Mouse (Mus musculus): ENCODE measurements at regions not wholly inside any gene's neighbourhood (a gene's known extent, or its start where the extent isn't known, plus 50 kb on each side); places are given as distances from the start of the nearest gene placed in this dataset.

GRCm38 (mm10) chr11:19333908-19334487 lies 315.2 kb upstream of the Meis1 start:
- H3K9me3 ChIP-seq (ENCODE audit: control insufficient read depth, insufficient read depth, low read depth, low read length): no peaks in the 10 kb centered on the region
- no peak overlapping the region for H3K27ac ChIP-seq (ENCODE audit: insufficient read depth, low read depth, low read length, poor library complexity, severe bottlenecking)
- no peak overlapping the region for H3K4me3 ChIP-seq (ENCODE audit: insufficient read depth in 1 of 2, low read depth in 1 of 2, low read length in 2 of 2, poor library complexity in 1 of 2, severe bottlenecking in 1 of 2)
- H3K9ac ChIP-seq (ENCODE audit: insufficient read depth, low read depth, low read length, poor library complexity, severe bottlenecking): no peak overlapping the region
- in situ Hi-C loops (cut with MboI; ENCODE audit: low sequenced_read_pairs in 2 of 2, unreplicated experiment in 2 of 2): no loop called here
- DNase-seq (ENCODE audit: low read depth, low spot score): no peak
- no peak for TF ChIP-seq HCFC1 (IDR thresholded peaks at IDR 0.05; ENCODE audit: borderline replicate concordance, insufficient read depth, low read length)
- TF ChIP-seq ZNF384 (IDR thresholded peaks at IDR 0.05; ENCODE audit: low read depth, low read length): no peak
- TF ChIP-seq MAFK (IDR thresholded peaks at IDR 0.05; ENCODE audit: insufficient read depth, low read depth, low read length): no peak
- no peak for TF ChIP-seq CHD2 (IDR thresholded peaks at IDR 0.05; ENCODE audit: low read depth, low read length)
- TF ChIP-seq ZC3H11A (IDR thresholded peaks at IDR 0.05; ENCODE audit: borderline replicate concordance, low read depth, low read length): no peak
- 0 out of 4 replicates have a peak, but pooled peaks cover 0 to 2% of the 10 kb centered on the region in 2 experiments for H3K4me1 ChIP-seq (ENCODE audit: control insufficient read depth in 2 of 2, insufficient read depth in 2 of 2, low read length in 2 of 2, poor library complexity in 1 of 2)
- no peaks in the 10 kb centered on the region for H3K36me3 ChIP-seq (ENCODE audit: control insufficient read depth, insufficient read depth, low read length, poor library complexity, severe bottlenecking)

DNA sequence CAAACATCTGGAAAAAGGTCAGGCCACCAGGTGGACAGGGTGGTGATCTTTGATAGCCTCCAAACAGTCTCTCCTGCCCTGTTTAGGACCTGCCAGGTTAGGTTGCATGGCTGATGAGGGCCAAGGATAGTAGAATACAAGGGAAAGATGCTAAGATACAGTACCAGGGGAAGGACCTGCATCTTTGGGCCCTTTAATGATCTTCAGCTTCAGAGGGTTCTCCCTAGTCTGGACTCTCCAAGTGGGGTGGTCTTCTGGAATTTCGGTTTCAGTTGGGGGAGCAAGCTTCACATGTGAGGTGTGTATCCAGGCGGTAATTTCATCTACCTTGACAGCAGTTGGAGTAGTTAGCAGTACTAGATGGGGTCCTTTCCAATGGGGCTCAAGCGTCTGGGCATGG lies 316.6 kb upstream of the Meis1 start:
- Histone ChIP-seq H3K9me3 (ENCODE audit: control insufficient read depth, insufficient read depth, low read depth, low read length) (no peaks in the 10 kb centered on the region), H3K4me3 (ENCODE audit: insufficient read depth in 1 of 2, low read depth in 1 of 2, low read length in 2 of 2, poor library complexity in 1 of 2, severe bottlenecking in 1 of 2) (no peak overlapping the region), H3K9ac (ENCODE audit: insufficient read depth, low read depth, low read length, poor library complexity, severe bottlenecking) (no peak overlapping the region), H3K4me1 (ENCODE audit: control insufficient read depth in 2 of 2, insufficient read depth in 2 of 2, low read length in 2 of 2, poor library complexity in 1 of 2) (no peaks in the 10 kb centered on the region), H3K27ac (ENCODE audit: insufficient read depth, low read depth, low read length, poor library complexity, severe bottlenecking) (no peak overlapping the region), H3K36me3 (ENCODE audit: control insufficient read depth, insufficient read depth, low read length, poor library complexity, severe bottlenecking) (no peaks in the 10 kb centered on the region)
- TF ChIP-seq MAFK (IDR thresholded peaks at IDR 0.05; ENCODE audit: insufficient read depth, low read depth, low read length): no peak
- no peak for TF ChIP-seq ZC3H11A (IDR thresholded peaks at IDR 0.05; ENCODE audit: borderline replicate concordance, low read depth, low read length)
- no peak for TF ChIP-seq HCFC1 (IDR thresholded peaks at IDR 0.05; ENCODE audit: borderline replicate concordance, insufficient read depth, low read length)
- no peak for DNase-seq (ENCODE audit: low read depth, low spot score)
- in situ Hi-C loops (cut with MboI; ENCODE audit: low sequenced_read_pairs in 2 of 2, unreplicated experiment in 2 of 2): no loop called here

DNA sequence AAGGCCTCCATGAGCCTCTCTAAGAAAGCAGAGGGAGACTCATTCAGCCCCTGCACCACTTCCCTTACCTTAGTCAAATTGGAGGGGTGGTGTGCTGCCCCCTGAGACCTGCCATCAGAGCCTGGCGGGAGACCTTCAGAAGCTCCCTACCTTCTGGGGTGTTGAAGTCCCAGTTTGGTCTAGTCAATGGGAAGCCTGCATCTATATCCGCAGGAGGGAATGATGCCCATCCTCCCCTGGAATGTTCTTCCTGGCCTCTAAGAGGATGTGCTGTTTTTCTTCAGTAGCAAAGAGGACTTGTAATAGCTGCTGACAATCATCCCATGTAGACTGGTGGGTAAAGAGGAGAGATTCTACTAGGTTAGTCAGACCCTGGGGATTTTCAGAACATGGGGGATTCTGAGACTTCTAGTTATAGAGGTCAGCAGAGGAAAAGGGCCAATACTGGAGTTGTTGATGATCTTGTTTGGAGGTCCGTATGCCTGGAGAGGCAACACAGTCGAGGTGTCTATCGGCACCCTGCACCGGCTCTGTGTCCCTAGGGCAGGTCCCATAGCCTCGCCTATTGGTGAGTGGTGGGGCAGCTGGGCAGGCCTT lies 321.0 kb upstream of the Meis1 start:
- no peak for DNase-seq (ENCODE audit: low read depth, low spot score)
- TF ChIP-seq CHD2 (IDR thresholded peaks at IDR 0.05; ENCODE audit: low read depth, low read length) (no peak), HCFC1 (IDR thresholded peaks at IDR 0.05; ENCODE audit: borderline replicate concordance, insufficient read depth, low read length) (no peak), ZC3H11A (IDR thresholded peaks at IDR 0.05; ENCODE audit: borderline replicate concordance, low read depth, low read length) (no peak), ZNF384 (IDR thresholded peaks at IDR 0.05; ENCODE audit: low read depth, low read length) (no peak), MAFK (IDR thresholded peaks at IDR 0.05; ENCODE audit: insufficient read depth, low read depth, low read length) (no peak)
- Histone ChIP-seq H3K9ac (ENCODE audit: insufficient read depth, low read depth, low read length, poor library complexity, severe bottlenecking) (no peak overlapping the region), H3K4me1 (ENCODE audit: control insufficient read depth in 2 of 2, insufficient read depth in 2 of 2, low read length in 2 of 2, poor library complexity in 1 of 2) (no peaks in the 10 kb centered on the region), H3K27ac (ENCODE audit: insufficient read depth, low read depth, low read length, poor library complexity, severe bottlenecking) (no peak overlapping the region), H3K36me3 (ENCODE audit: control insufficient read depth, insufficient read depth, low read length, poor library complexity, severe bottlenecking) (no peaks in the 10 kb centered on the region), H3K4me3 (ENCODE audit: insufficient read depth in 1 of 2, low read depth in 1 of 2, low read length in 2 of 2, poor library complexity in 1 of 2, severe bottlenecking in 1 of 2) (no peak overlapping the region), H3K9me3 (ENCODE audit: control insufficient read depth, insufficient read depth, low read depth, low read length) (no peaks in the 10 kb centered on the region)
- in situ Hi-C loops (cut with MboI; ENCODE audit: low sequenced_read_pairs in 2 of 2, unreplicated experiment in 2 of 2): no loop called here

DNA sequence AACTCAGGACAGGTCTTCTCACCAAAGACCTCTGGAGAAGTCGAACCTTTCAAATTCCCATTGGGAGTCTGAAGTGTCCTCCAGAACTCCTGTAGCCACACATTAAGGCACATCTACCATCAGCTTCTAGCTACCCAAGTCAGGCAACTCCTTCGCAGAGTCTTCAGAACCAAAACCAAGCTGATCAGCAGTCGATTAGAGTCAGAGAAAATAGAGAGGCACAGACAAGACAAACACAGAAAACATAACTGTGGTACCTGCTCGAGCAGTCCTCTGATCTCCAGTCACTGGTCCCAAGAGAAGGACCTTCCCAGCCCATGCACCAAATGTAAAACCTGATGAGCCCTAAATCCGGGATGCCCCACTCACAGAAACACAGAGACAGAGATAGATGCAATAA lies 322.1 kb upstream of the Meis1 start:
- H3K4me3 ChIP-seq (ENCODE audit: insufficient read depth in 1 of 2, low read depth in 1 of 2, low read length in 2 of 2, poor library complexity in 1 of 2, severe bottlenecking in 1 of 2): no peak overlapping the region
- DNase-seq (ENCODE audit: low read depth, low spot score): no peak
- no peaks in the 10 kb centered on the region for H3K9me3 ChIP-seq (ENCODE audit: control insufficient read depth, insufficient read depth, low read depth, low read length)
- in situ Hi-C loops (cut with MboI; ENCODE audit: low sequenced_read_pairs in 2 of 2, unreplicated experiment in 2 of 2): no loop called here
- no peak overlapping the region for H3K27ac ChIP-seq (ENCODE audit: insufficient read depth, low read depth, low read length, poor library complexity, severe bottlenecking)
- TF ChIP-seq MAFK (IDR thresholded peaks at IDR 0.05; ENCODE audit: insufficient read depth, low read depth, low read length): no peak
- no peak for TF ChIP-seq ZNF384 (IDR thresholded peaks at IDR 0.05; ENCODE audit: low read depth, low read length)
- TF ChIP-seq HCFC1 (IDR thresholded peaks at IDR 0.05; ENCODE audit: borderline replicate concordance, insufficient read depth, low read length): no peak
- TF ChIP-seq ZC3H11A (IDR thresholded peaks at IDR 0.05; ENCODE audit: borderline replicate concordance, low read depth, low read length): no peak
- no peak for TF ChIP-seq CHD2 (IDR thresholded peaks at IDR 0.05; ENCODE audit: low read depth, low read length)
- H3K4me1 ChIP-seq (ENCODE audit: control insufficient read depth in 2 of 2, insufficient read depth in 2 of 2, low read length in 2 of 2, poor library complexity in 1 of 2): no peaks in the 10 kb centered on the region
- no peaks in the 10 kb centered on the region for H3K36me3 ChIP-seq (ENCODE audit: control insufficient read depth, insufficient read depth, low read length, poor library complexity, severe bottlenecking)
- H3K9ac ChIP-seq (ENCODE audit: insufficient read depth, low read depth, low read length, poor library complexity, severe bottlenecking): no peak overlapping the region

All from ES-E14 (cell line).